Mouse (Mus musculus): ENCODE data around the gene Fmnl2.

- TF ChIP-seq CTCF (IDR thresholded peaks at IDR 0.05; ENCODE audit: control insufficient read depth, insufficient read depth, insufficient read length) (no peak), USF1 (IDR thresholded peaks at IDR 0.05; ENCODE audit: low read depth) (no peak), MAX (IDR thresholded peaks at IDR 0.05) (no peak)
Observed at GRCm38 (mm10) chr2:53121797-53122196, 264.1 kb downstream of the Fmnl2 start.
